Mouse (Mus musculus) adrenal gland, postnatal 4 days (tissue): ENCODE results near the gene Nudt10. TPM values are rescaled to one million over a fixed set of nuclear protein-coding genes. Genes with fewer than 3 reads are reported as not detected.
"Not testable (repeated sequence)": the region's sequence is repeated elsewhere in the genome, so short reads cannot be mapped to it uniquely, and the experiment has no call there.

Experiments
- DNase-seq, 2 experiments: peaks; one replicate each; pipeline ENCODE4 v3.0.0; 2021 to 2022; ENCODE audit warnings: low spot score in 2 of 2, mixed read lengths in 2 of 2
- long read RNA-seq, 2 experiments: library from polyadenylated mRNA; stranded (forward); transcript quantifications; one replicate each; pipeline ENCODE4 v2.0.0; 2021
- total RNA-seq, 2 experiments: library from RNA; stranded (reverse); gene quantifications; 2 replicates each; pipeline ENCODE4 v1.2.3; 2021

The Nudt10 gene
- 1 to 10 TPM; 7.8 to 8.1 TPM for total RNA-seq
- long read RNA-seq, experiment 1, transcript Nudt10-201 (2 exons, 1,775 nt): major isoform, 7 of 8 reads
- long read RNA-seq, experiment 1, partial matches to known transcripts: 0 of 8 reads
- long read RNA-seq, experiment 1, other reads (novel, unspliced or antisense): 1 of 8 reads
- long read RNA-seq, experiment 2, transcript Nudt10-201 (2 exons, 1,775 nt): major isoform, 11 of 12 reads
- long read RNA-seq, experiment 2, partial matches to known transcripts: 1 of 12 reads
- long read RNA-seq, experiment 2, other reads (novel, unspliced or antisense): 0 of 12 reads

DNA sequence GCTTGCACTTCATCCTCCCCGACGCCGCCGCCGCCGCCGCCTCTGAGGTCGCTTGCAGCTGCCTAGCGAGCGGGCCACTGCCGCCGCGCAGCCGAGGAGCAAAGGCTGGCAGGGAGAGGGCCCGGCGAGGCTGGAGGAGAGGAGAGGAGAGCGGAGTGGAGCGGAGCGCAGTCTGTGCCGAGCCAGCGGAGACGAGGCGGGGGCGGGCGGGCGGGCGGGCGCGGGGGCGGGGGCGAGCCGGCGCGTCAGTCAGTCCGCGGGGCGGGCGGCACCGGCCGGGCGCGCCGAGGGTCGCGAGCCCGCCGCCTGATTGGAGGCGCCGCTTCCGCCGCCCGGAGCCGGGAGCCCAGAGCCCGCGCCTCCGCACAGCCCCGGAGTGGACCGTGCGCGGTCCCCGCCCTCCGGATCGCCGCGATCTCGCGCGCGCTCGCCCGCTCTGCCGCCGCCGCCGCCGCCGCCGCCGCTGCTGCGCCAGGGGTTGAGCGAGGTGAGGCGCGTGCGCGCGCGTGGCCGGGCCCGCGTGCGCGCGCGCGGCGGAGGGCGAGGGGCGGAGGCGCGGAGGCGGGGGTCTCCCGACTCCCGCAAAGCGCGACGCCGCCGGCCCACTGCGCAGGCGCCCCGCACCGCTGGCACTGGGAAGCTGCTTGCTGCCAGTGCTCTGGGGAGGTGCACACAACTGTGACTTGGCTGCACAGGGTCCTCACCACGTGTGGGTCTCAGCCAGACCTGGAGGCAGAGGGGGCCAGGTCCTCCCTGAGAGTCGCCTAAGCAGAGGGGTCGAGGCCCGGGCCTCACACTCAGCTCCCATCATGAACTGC lies at the start of gene Nudt10:
Gene Nudt10, minus strand, starts transcription at position 193 of the 818 bp plus-strand sequence.
- DNase-seq: peak in 1 of 2 experiments; percentile 2

- not testable (repeated sequence) for DNase-seq
These were observed 536 bp downstream of the Nudt10 start for GRCm38 (mm10) chrX:6172136-6172822.

DNA sequence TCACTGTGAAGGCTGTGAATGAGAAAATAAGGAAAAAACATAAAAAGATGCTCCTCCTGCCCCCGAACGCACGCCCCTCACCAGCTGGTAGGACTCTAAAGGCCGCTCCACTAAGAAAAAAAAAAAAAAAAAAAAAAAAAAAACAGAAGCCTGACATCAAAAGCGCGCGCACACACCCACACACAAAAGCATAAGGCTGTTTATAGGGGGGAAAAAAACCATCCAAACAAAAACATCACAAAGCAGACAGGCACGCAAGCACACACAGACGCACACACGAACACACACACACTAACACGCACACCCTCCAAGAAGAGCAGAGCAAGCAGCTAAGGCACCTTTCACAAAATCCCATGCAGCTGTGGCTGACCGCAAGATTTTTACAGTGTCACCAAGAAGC lies 1.1 kb downstream of the Nudt10 start:
- DNase-seq: no peak

Other genes starting within 250 kb of the Nudt10 start
- 10 to 100 TPM; 17.7 to 19.3 TPM for gene Nudt11, start 125.6 kb downstream of the Nudt10 start, total RNA-seq
- not detected for gene AU022751, start 89.6 kb downstream of the Nudt10 start, total RNA-seq
- under 1 TPM; 0.17 to 0.42 TPM for gene Bmp15, start 147.7 kb upstream of the Nudt10 start, total RNA-seq
- gene Shroom4, start 226.8 kb upstream of the Nudt10 start, total RNA-seq: 10 to 100 TPM; 19.7 to 28.7 TPM